In the genomic region with DNA sequence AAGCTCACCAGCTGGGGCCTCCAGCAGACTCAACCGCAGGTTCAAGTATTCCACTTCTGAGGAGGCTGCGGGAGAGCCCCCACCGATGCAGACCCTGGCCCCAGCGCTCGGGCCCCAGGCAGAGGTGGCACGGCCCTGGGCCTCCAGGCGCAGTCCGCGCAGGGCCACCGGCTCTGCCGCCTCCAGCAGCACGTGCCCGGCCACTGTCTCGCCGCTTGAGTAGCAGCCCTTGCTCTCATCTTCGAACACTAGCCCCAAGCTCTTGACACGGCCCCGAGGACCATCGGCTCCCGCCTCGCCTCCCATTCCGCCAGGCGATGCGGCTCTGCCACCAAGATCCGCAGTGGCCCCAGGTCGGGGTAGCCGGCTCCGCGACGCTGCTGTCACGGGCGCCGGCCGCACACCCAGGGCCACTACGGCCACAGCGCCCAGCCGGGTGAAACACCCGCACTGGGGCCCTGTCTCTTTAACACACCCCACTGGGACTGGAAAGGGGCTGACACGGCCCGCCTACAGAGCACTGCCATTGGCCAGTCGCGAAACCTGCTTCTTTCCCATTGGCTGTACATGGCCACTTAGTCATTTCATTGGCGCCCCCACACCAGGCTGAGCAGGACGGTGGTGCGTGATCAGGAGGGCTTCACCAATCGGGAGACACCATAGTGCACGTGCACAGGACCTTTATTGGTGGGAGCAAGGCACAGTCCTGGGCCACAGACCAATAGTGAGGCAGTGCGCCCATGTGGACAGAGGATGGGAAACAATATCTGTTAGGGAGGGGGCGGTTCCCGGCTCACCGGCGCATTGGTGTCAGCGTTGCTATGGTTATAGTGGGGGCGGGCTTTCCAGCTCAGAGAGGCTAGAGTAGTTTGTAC, we compare ENCODE assay signal across 8 mouse cellular contexts. TPM values are rescaled to one million over a fixed set of nuclear protein-coding genes. Genes with fewer than 3 reads are reported as not detected.
DNase-seq lines count a peak whose midpoint lies in the region; ATAC-seq and TF ChIP-seq lines count a peak whose summit lies in the region.

A gene (minus strand): TSS at position 481 of the 875 bp plus-strand sequence.

- H3K4me3 ChIP-seq in hindbrain, postnatal 0 days (ENCODE audit: low read length) = peak within 1 kb of the TSS; percentile 91

- no peaks in the 10 kb centered on the region for H3K27me3 ChIP-seq in hindbrain, postnatal 0 days (ENCODE audit: insufficient read depth, low read length)

- no peaks in the 10 kb centered on the region for H3K9me3 ChIP-seq in hindbrain, postnatal 0 days (ENCODE audit: low read length)

- peak; percentile 99 to 100 for DNase-seq in adrenal gland, adult (ENCODE audit: inconsistent age in 2 of 2, low spot score in 1 of 2)
- peak; percentile 99 for DNase-seq in embryo, embryonic 10 days (ENCODE audit: low spot score)
- peak; percentile 99 for DNase-seq in gastrocnemius, adult 8-10 months (ENCODE audit: low spot score in 2 of 2)
- peak; percentile 98 for DNase-seq in hindbrain, postnatal 0 days (ENCODE audit: low spot score)
- peak; percentile 97 to 98 for DNase-seq in left cerebral cortex, adult 18-20 months (ENCODE audit: low spot score in 2 of 2)
- peak; percentile 99 to 100 for DNase-seq in lung, postnatal 4 days
- DNase-seq in retina, postnatal 7 days (ENCODE audit: low read depth, low spot score) = peak; percentile 96
- DNase-seq in urinary bladder, adult 18-20 months (ENCODE audit: low spot score in 2 of 2) = peak; percentile 96 to 100

- H3K4me1 ChIP-seq in hindbrain, postnatal 0 days (ENCODE audit: insufficient read depth, low read length) = peaks cover 13% of the 10 kb centered on the region

- peak within 1 kb of the TSS; percentile 92 for H3K4me2 ChIP-seq in hindbrain, postnatal 0 days (ENCODE audit: low read depth, low read length)

- H3K36me3 ChIP-seq in hindbrain, postnatal 0 days (ENCODE audit: insufficient read depth, low read length) = peaks cover 8% of the 10 kb centered on the region

- TF ChIP-seq CTCF in hindbrain, postnatal 0 days (IDR thresholded peaks at IDR 0.05; ENCODE audit: low read depth) = peak; percentile 4; the same call in 1 of the 2 replicates

- ATAC-seq in hindbrain, postnatal 0 days = peak; percentile 100

- H3K9ac ChIP-seq in hindbrain, postnatal 0 days (replicated peaks; ENCODE audit: low read length) = peak within 1 kb of the TSS; percentile 97

- H3K27ac ChIP-seq in hindbrain, postnatal 0 days = peak within 1 kb of the TSS; percentile 95

- under 1% methylated on average over 49 of the region's 54 CpGs for WGBS in hindbrain, postnatal 0 days

RNA-seq across cellular contexts. Expression of the gene that starts here (rescaled TPM):
- total RNA-seq in gastrocnemius, adult 8-10 months (2022) = 1 to 10 TPM; 2.6 to 6.6 (median 4.1) TPM
- 56.7 and 74.9 TPM in 2 replicates for total RNA-seq in hindbrain, postnatal 0 days (2014; rRNA removed)
- polyA plus RNA-seq in hindbrain, postnatal 0 days (2015; fragmentation: Nextera tagmentation; extraction: Ambion mirVana) = 45.7 and 54.3 TPM in 2 replicates
- total RNA-seq in left cerebral cortex, adult 18-20 months (2021) = 1 to 10 TPM; 6.1 to 7.6 TPM

Comparison
In these comparisons a context has a peak if more than half of its experiments do, and no peak if none do; other contexts are left out.
1. Peak in every context shown above with its lines: DNase-seq, ATAC-seq, H3K4me3 ChIP-seq and H3K27ac ChIP-seq.